Mouse (Mus musculus) ES-Bruce4 (cell line): ENCODE data around the gene Lipc. TPM values are rescaled to one million over a fixed set of nuclear protein-coding genes. Genes with fewer than 3 reads are reported as not detected.
A peak's percentile ranks its signal among the peaks of the same experiment; 100 is the strongest.

Experiments
- H3K27ac ChIP-seq: 2 replicates; pipeline ENCODE4 v1.5.1; 2012; ENCODE audit warnings: low read length, inconsistent platforms; ENCODE audit not compliant: insufficient read depth
- H3K27me3 ChIP-seq: 2 replicates; pipeline ENCODE4 v1.6.1; 2012; ENCODE audit warnings: mild to moderate bottlenecking, low read length, inconsistent platforms; ENCODE audit not compliant: control insufficient read depth, poor library complexity, insufficient read depth, severe bottlenecking
- H3K36me3 ChIP-seq: 2 replicates; pipeline ENCODE4 v1.6.1; 2012; ENCODE audit warnings: inconsistent platforms, mild to moderate bottlenecking, low read length, moderate library complexity; ENCODE audit not compliant: control insufficient read depth, poor library complexity, insufficient read depth, severe bottlenecking
- H3K4me1 ChIP-seq: one replicate; pipeline ENCODE4 v1.8.1; 2011; ENCODE audit warnings: low read length; ENCODE audit not compliant: control insufficient read depth, insufficient read depth
- H3K4me3 ChIP-seq: 2 replicates; pipeline ENCODE4 v1.5.1; 2011; ENCODE audit warnings: low read depth, mild to moderate bottlenecking, low read length
- H3K9ac ChIP-seq: 2 replicates; pipeline ENCODE4 v1.6.1; 2012; ENCODE audit warnings: low read depth, mild to moderate bottlenecking, inconsistent platforms; ENCODE audit not compliant: poor library complexity, severe bottlenecking
- H3K9me3 ChIP-seq: replicated peaks from 2 replicates; pipeline ENCODE4 v1.6.1; 2012; ENCODE audit warnings: mild to moderate bottlenecking, low read length, inconsistent platforms; ENCODE audit not compliant: control insufficient read depth, poor library complexity, insufficient read depth, severe bottlenecking
- CTCF ChIP-seq: IDR thresholded peaks from one replicate; pipeline ENCODE4 v1.8.1; 2011; ENCODE audit warnings: low read depth, low read length
- EP300 ChIP-seq: IDR thresholded peaks from 2 replicates; pipeline ENCODE4 v1.6.1; 2011; ENCODE audit warnings: low read depth, low read length; ENCODE audit not compliant: insufficient read depth
- POLR2A ChIP-seq: IDR thresholded peaks from one replicate; pipeline ENCODE4 v1.8.1; 2011; ENCODE audit warnings: low read length; ENCODE audit not compliant: insufficient read depth
- polyA plus RNA-seq: library from polyadenylated mRNA; stranded (reverse); fragments of >200 nt; gene quantifications from 2 replicates; pipeline ENCODE4 v1.2.4, GENCODE M21; 2011; ENCODE audit warnings: low read depth; ENCODE audit not compliant: missing spikeins, insufficient read depth, insufficient read length

Lipc gene
- polyA plus RNA-seq, 1 experiment: not detected

- Histone ChIP-seq H3K4me1 (peaks cover 3% of the 10 kb centered on the region), H3K9ac (0 out of 2 replicates have a peak overlapping the region, but pooled peaks have one; percentile 11), H3K9me3 (no peaks in the 10 kb centered on the region), H3K27ac (0 out of 2 replicates have a peak overlapping the region, but pooled peaks have one; percentile 15), H3K27me3 (no peaks in the 10 kb centered on the region), H3K4me3 (no peak overlapping the region), H3K36me3 (no peaks in the 10 kb centered on the region)
- TF ChIP-seq POLR2A (no peak), CTCF (no peak), EP300 (no peak)
Measured at GRCm38 (mm10) chr9:70847627-70848051, 104.4 kb downstream of the Lipc start.

- H3K27ac ChIP-seq: no peak overlapping the region
- H3K4me3 ChIP-seq: no peak overlapping the region
- H3K36me3 ChIP-seq: no peaks in the 10 kb centered on the region
- H3K27me3 ChIP-seq: no peaks in the 10 kb centered on the region
- no peak for TF ChIP-seq EP300
- TF ChIP-seq POLR2A: no peak
- TF ChIP-seq CTCF: peak; percentile 11
- H3K9me3 ChIP-seq: no peaks in the 10 kb centered on the region; the same call in 1 of the 2 replicates
- H3K9ac ChIP-seq: no peak overlapping the region
- no peaks in the 10 kb centered on the region for H3K4me1 ChIP-seq
Measured at GRCm38 (mm10) chr9:70843270-70843669, 108.8 kb downstream of the Lipc start.

GRCm38 (mm10) chr9:70842300-70842941 lies 109.6 kb downstream of the Lipc start:
- no peaks in the 10 kb centered on the region for H3K36me3 ChIP-seq
- H3K9ac ChIP-seq: no peak overlapping the region
- H3K9me3 ChIP-seq: no peaks in the 10 kb centered on the region; the same call in 1 of the 2 replicates
- no peaks in the 10 kb centered on the region for H3K4me1 ChIP-seq
- no peaks in the 10 kb centered on the region for H3K27me3 ChIP-seq
- no peak overlapping the region for H3K27ac ChIP-seq
- no peak overlapping the region for H3K4me3 ChIP-seq
- TF ChIP-seq CTCF (no peak), EP300 (no peak), POLR2A (no peak)

- no peaks in the 10 kb centered on the region for H3K27me3 ChIP-seq
- no peaks in the 10 kb centered on the region; the same call in 1 of the 2 replicates for H3K9me3 ChIP-seq
- no peaks in the 10 kb centered on the region for H3K36me3 ChIP-seq
- no peak overlapping the region for H3K9ac ChIP-seq
- no peak for TF ChIP-seq CTCF
- no peak overlapping the region for H3K27ac ChIP-seq
- no peak overlapping the region for H3K4me3 ChIP-seq
- no peaks in the 10 kb centered on the region for H3K4me1 ChIP-seq
Measured at GRCm38 (mm10) chr9:70841426-70842215, 110.4 kb downstream of the Lipc start.

- no peak overlapping the region for H3K27ac ChIP-seq
- no peaks in the 10 kb centered on the region for H3K27me3 ChIP-seq
- no peak overlapping the region for H3K9ac ChIP-seq
- no peaks in the 10 kb centered on the region for H3K4me1 ChIP-seq
- no peak for TF ChIP-seq EP300
- no peak for TF ChIP-seq POLR2A
- TF ChIP-seq CTCF: no peak
- H3K9me3 ChIP-seq: no peaks in the 10 kb centered on the region; the same call in 1 of the 2 replicates
- no peaks in the 10 kb centered on the region for H3K36me3 ChIP-seq
- H3K4me3 ChIP-seq: no peak overlapping the region
Measured at GRCm38 (mm10) chr9:70840861-70841341, 111.1 kb downstream of the Lipc start.
